Mouse (Mus musculus): ENCODE results near the gene Gm9376. TPM values are rescaled to one million over a fixed set of nuclear protein-coding genes. Genes with fewer than 3 reads are reported as not detected.

Gm9376 gene
- total RNA-seq, 1 experiment = not detected

DNA sequence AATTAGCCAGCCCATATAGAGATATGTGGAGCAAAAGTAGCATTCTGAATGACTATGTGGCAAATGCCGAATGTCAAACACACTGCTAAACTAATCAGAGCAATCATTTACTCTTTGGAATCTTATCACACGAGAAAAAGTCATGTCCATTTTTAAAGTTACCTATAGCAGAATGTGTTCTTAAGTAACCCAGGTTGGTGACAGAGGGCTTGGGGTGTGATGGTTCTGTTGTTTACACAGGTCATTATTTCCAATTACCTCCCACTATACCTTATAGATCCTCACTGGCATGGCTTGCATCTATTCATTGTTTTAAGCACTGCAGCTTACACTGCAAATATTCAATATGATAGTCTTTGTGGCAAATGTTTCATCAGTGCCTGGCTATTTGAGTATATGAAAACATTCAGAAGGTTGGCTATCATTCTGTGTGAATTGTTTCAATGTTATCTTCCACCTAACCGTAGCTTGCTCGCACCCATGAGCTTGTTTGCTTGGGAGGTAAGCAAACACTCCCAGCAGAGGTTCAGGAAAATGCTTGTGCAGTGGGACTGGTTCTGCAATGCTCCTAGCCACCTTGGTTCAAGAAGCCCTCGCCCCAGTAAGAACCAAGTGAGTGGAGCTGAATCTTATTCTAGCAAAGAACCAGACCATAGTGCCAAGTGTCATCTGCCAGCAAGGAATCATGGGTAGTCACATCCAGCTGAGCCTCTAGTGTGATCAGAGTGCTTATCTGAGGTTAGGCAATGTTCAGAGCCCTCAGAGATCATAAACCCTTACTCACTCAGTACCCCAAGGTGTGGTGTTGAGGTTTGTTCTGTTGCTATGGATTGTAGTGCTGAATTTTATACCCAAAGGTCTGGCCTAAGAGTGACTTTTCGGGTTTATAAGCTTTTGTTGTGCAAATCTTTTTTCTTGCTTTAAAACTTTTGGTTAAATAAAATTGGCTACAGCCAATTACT lies 6.1 kb downstream of the Gm9376 start:
- Histone ChIP-seq H3K27ac (ENCODE audit: insufficient read depth, low read depth, low read length, poor library complexity, severe bottlenecking) (no peak overlapping the region), H3K9me3 (ENCODE audit: control insufficient read depth, insufficient read depth, low read depth, low read length) (no peaks in the 10 kb centered on the region), H3K4me1 (ENCODE audit: control insufficient read depth in 2 of 2, insufficient read depth in 2 of 2, low read length in 2 of 2, poor library complexity in 1 of 2) (no peaks in the 10 kb centered on the region), H3K9ac (ENCODE audit: insufficient read depth, low read depth, low read length, poor library complexity, severe bottlenecking) (no peak overlapping the region), H3K4me3 (ENCODE audit: insufficient read depth in 1 of 2, low read depth in 1 of 2, low read length in 2 of 2, poor library complexity in 1 of 2, severe bottlenecking in 1 of 2) (no peak overlapping the region), H3K36me3 (ENCODE audit: control insufficient read depth, insufficient read depth, low read length, poor library complexity, severe bottlenecking) (no peaks in the 10 kb centered on the region)
- TF ChIP-seq HCFC1 (IDR thresholded peaks at IDR 0.05; ENCODE audit: borderline replicate concordance, insufficient read depth, low read length) (no peak), ZNF384 (IDR thresholded peaks at IDR 0.05; ENCODE audit: low read depth, low read length) (no peak), MAFK (IDR thresholded peaks at IDR 0.05; ENCODE audit: insufficient read depth, low read depth, low read length) (no peak), CHD2 (IDR thresholded peaks at IDR 0.05; ENCODE audit: low read depth, low read length) (no peak), ZC3H11A (IDR thresholded peaks at IDR 0.05; ENCODE audit: borderline replicate concordance, low read depth, low read length) (no peak)
- in situ Hi-C loops (cut with MboI; ENCODE audit: low sequenced_read_pairs in 2 of 2, unreplicated experiment in 2 of 2) = no loop called here
- no peak for DNase-seq (ENCODE audit: low read depth, low spot score)

GRCm38 (mm10) chr14:118277704-118278498 lies 11.1 kb downstream of the Gm9376 start:
- Histone ChIP-seq H3K27ac (ENCODE audit: insufficient read depth, low read depth, low read length, poor library complexity, severe bottlenecking) (no peak overlapping the region), H3K9me3 (ENCODE audit: control insufficient read depth, insufficient read depth, low read depth, low read length) (no peaks in the 10 kb centered on the region), H3K9ac (ENCODE audit: insufficient read depth, low read depth, low read length, poor library complexity, severe bottlenecking) (no peak overlapping the region), H3K4me3 (ENCODE audit: insufficient read depth in 1 of 2, low read depth in 1 of 2, low read length in 2 of 2, poor library complexity in 1 of 2, severe bottlenecking in 1 of 2) (no peak overlapping the region), H3K36me3 (ENCODE audit: control insufficient read depth, insufficient read depth, low read length, poor library complexity, severe bottlenecking) (no peaks in the 10 kb centered on the region), H3K4me1 (ENCODE audit: control insufficient read depth in 2 of 2, insufficient read depth in 2 of 2, low read length in 2 of 2, poor library complexity in 1 of 2) (no peaks in the 10 kb centered on the region)
- in situ Hi-C loops (cut with MboI; ENCODE audit: low sequenced_read_pairs in 2 of 2, unreplicated experiment in 2 of 2) = no loop called here
- DNase-seq (ENCODE audit: low read depth, low spot score) = no peak
- no peak for TF ChIP-seq HCFC1 (IDR thresholded peaks at IDR 0.05; ENCODE audit: borderline replicate concordance, insufficient read depth, low read length)
- no peak for TF ChIP-seq ZNF384 (IDR thresholded peaks at IDR 0.05; ENCODE audit: low read depth, low read length)
- TF ChIP-seq CHD2 (IDR thresholded peaks at IDR 0.05; ENCODE audit: low read depth, low read length) = no peak
- no peak for TF ChIP-seq ZC3H11A (IDR thresholded peaks at IDR 0.05; ENCODE audit: borderline replicate concordance, low read depth, low read length)
- TF ChIP-seq MAFK (IDR thresholded peaks at IDR 0.05; ENCODE audit: insufficient read depth, low read depth, low read length) = no peak

DNA sequence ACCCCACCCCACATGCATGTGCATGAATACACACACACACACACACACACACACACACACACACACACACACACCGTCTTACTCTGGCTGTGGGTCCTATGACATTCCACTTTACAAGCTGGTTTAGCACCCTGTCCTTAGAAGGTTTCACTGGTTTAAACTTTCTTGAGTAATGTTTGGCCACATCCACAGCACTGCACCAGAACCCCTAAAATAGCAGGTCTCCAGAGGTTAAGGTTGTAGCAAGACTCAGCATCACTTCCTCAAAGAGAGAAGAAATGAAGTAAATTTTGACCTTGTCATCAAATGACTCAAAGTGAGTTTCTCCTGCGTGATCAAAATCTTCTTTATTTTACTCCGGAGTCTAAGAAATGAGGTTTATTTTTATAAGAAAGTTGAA lies 15.5 kb downstream of the Gm9376 start:
- DNase-seq (ENCODE audit: low read depth, low spot score) = no peak
- H3K9ac ChIP-seq (ENCODE audit: insufficient read depth, low read depth, low read length, poor library complexity, severe bottlenecking) = no peak overlapping the region
- TF ChIP-seq ZC3H11A (IDR thresholded peaks at IDR 0.05; ENCODE audit: borderline replicate concordance, low read depth, low read length) (no peak), CHD2 (IDR thresholded peaks at IDR 0.05; ENCODE audit: low read depth, low read length) (no peak), ZNF384 (IDR thresholded peaks at IDR 0.05; ENCODE audit: low read depth, low read length) (no peak), MAFK (IDR thresholded peaks at IDR 0.05; ENCODE audit: insufficient read depth, low read depth, low read length) (no peak), HCFC1 (IDR thresholded peaks at IDR 0.05; ENCODE audit: borderline replicate concordance, insufficient read depth, low read length) (no peak)
- no peak overlapping the region for H3K4me3 ChIP-seq (ENCODE audit: insufficient read depth in 1 of 2, low read depth in 1 of 2, low read length in 2 of 2, poor library complexity in 1 of 2, severe bottlenecking in 1 of 2)
- H3K9me3 ChIP-seq (ENCODE audit: control insufficient read depth, insufficient read depth, low read depth, low read length) = no peaks in the 10 kb centered on the region
- in situ Hi-C loops (cut with MboI; ENCODE audit: low sequenced_read_pairs in 2 of 2, unreplicated experiment in 2 of 2) = no loop called here
- H3K27ac ChIP-seq (ENCODE audit: insufficient read depth, low read depth, low read length, poor library complexity, severe bottlenecking) = no peak overlapping the region
- H3K4me1 ChIP-seq (ENCODE audit: control insufficient read depth in 2 of 2, insufficient read depth in 2 of 2, low read length in 2 of 2, poor library complexity in 1 of 2) = no peaks in the 10 kb centered on the region
- no peaks in the 10 kb centered on the region for H3K36me3 ChIP-seq (ENCODE audit: control insufficient read depth, insufficient read depth, low read length, poor library complexity, severe bottlenecking)

GRCm38 (mm10) chr14:118282917-118283316 lies 16.2 kb downstream of the Gm9376 start:
- H3K9me3 ChIP-seq (ENCODE audit: control insufficient read depth, insufficient read depth, low read depth, low read length) = no peaks in the 10 kb centered on the region
- no peak for DNase-seq (ENCODE audit: low read depth, low spot score)
- H3K27ac ChIP-seq (ENCODE audit: insufficient read depth, low read depth, low read length, poor library complexity, severe bottlenecking) = no peak overlapping the region
- H3K36me3 ChIP-seq (ENCODE audit: control insufficient read depth, insufficient read depth, low read length, poor library complexity, severe bottlenecking) = no peaks in the 10 kb centered on the region
- no peak overlapping the region for H3K9ac ChIP-seq (ENCODE audit: insufficient read depth, low read depth, low read length, poor library complexity, severe bottlenecking)
- TF ChIP-seq HCFC1 (IDR thresholded peaks at IDR 0.05; ENCODE audit: borderline replicate concordance, insufficient read depth, low read length) = no peak
- no peak for TF ChIP-seq MAFK (IDR thresholded peaks at IDR 0.05; ENCODE audit: insufficient read depth, low read depth, low read length)
- no peak for TF ChIP-seq ZNF384 (IDR thresholded peaks at IDR 0.05; ENCODE audit: low read depth, low read length)
- TF ChIP-seq ZC3H11A (IDR thresholded peaks at IDR 0.05; ENCODE audit: borderline replicate concordance, low read depth, low read length) = no peak
- TF ChIP-seq CHD2 (IDR thresholded peaks at IDR 0.05; ENCODE audit: low read depth, low read length) = no peak
- in situ Hi-C loops (cut with MboI; ENCODE audit: low sequenced_read_pairs in 2 of 2, unreplicated experiment in 2 of 2) = no loop called here
- H3K4me1 ChIP-seq (ENCODE audit: control insufficient read depth in 2 of 2, insufficient read depth in 2 of 2, low read length in 2 of 2, poor library complexity in 1 of 2) = no peaks in the 10 kb centered on the region
- H3K4me3 ChIP-seq (ENCODE audit: insufficient read depth in 1 of 2, low read depth in 1 of 2, low read length in 2 of 2, poor library complexity in 1 of 2, severe bottlenecking in 1 of 2) = no peak overlapping the region

Measured in ES-E14 (cell line).